13 mouse cellular contexts compared by ENCODE assay signal in genomic region chr2:16029752-16030151, GRCm38 (mm10).
DNase-seq lines count a peak whose midpoint lies in the region; ATAC-seq and TF ChIP-seq lines count a peak whose summit lies in the region.
"Had no signal": no experiment of that assay in that cellular context is flagged by ENCODE, and none has a peak within 500 bp of the region (broad histone marks: within the 10 kb centered on the region; RNA-seq: fewer than 3 reads in every experiment).

No protein-coding gene starts in this region.

- no peak for TF ChIP-seq EP300 in lung, postnatal 0 days (IDR thresholded peaks at IDR 0.05)

- no peak overlapping the region for H3K9ac ChIP-seq in forebrain, embryonic 13.5 days
- H3K9ac ChIP-seq in forebrain, postnatal 0 days = no peak overlapping the region
- H3K9ac ChIP-seq in lung, embryonic 14.5 days = no peak overlapping the region
- H3K9ac ChIP-seq in lung, postnatal 0 days (replicated peaks; ENCODE audit: low read depth) = no peak overlapping the region
- H3K9ac ChIP-seq: embryonic facial prominence, embryonic 12.5 days; intestine, embryonic 15.5 days; neural tube, embryonic 12.5 days had no signal

- H3K9me3 ChIP-seq in forebrain, embryonic 13.5 days (replicated peaks) = no peaks in the 10 kb centered on the region
- no peaks in the 10 kb centered on the region for H3K9me3 ChIP-seq in forebrain, postnatal 0 days (ENCODE audit: low read length)
- no peaks in the 10 kb centered on the region for H3K9me3 ChIP-seq in lung, embryonic 14.5 days (ENCODE audit: low read depth, low read length)
- H3K9me3 ChIP-seq in lung, postnatal 0 days (ENCODE audit: low read length) = no peaks in the 10 kb centered on the region
- H3K9me3 ChIP-seq: embryonic facial prominence, embryonic 12.5 days; intestine, embryonic 15.5 days; neural tube, embryonic 12.5 days had no signal

- TF ChIP-seq CTCF in forebrain, postnatal 0 days (IDR thresholded peaks at IDR 0.05; ENCODE audit: low read depth) = no peak
- TF ChIP-seq CTCF in lung, embryonic 14.5 days (IDR thresholded peaks at IDR 0.05; ENCODE audit: low read depth) = no peak
- TF ChIP-seq CTCF in lung, postnatal 0 days (IDR thresholded peaks at IDR 0.05) = no peak

- 29% methylated on average over 12 of the region's 12 CpGs for WGBS in forebrain, embryonic 13.5 days
- 33% methylated on average over 12 of the region's 12 CpGs for WGBS in forebrain, postnatal 0 days
- 47% methylated on average over 12 of the region's 12 CpGs for WGBS in lung, embryonic 14.5 days
- 61% methylated on average over 12 of the region's 12 CpGs for WGBS in lung, postnatal 0 days

- no peaks in the 10 kb centered on the region for H3K4me1 ChIP-seq in forebrain, embryonic 13.5 days
- no peaks in the 10 kb centered on the region for H3K4me1 ChIP-seq in forebrain, postnatal 0 days (ENCODE audit: insufficient read depth)
- no peaks in the 10 kb centered on the region for H3K4me1 ChIP-seq in lung, embryonic 14.5 days (ENCODE audit: insufficient read depth)
- no peaks in the 10 kb centered on the region for H3K4me1 ChIP-seq in lung, postnatal 0 days (ENCODE audit: insufficient read depth, low read depth, low read length)
- H3K4me1 ChIP-seq: embryonic facial prominence, embryonic 12.5 days; intestine, embryonic 15.5 days; neural tube, embryonic 12.5 days had no signal

- H3K4me2 ChIP-seq in forebrain, embryonic 13.5 days = no peak overlapping the region
- H3K4me2 ChIP-seq in forebrain, postnatal 0 days (ENCODE audit: low read depth) = no peak overlapping the region
- no peak overlapping the region for H3K4me2 ChIP-seq in lung, embryonic 14.5 days
- H3K4me2 ChIP-seq in lung, postnatal 0 days (replicated peaks; ENCODE audit: low read depth, low read length) = no peak overlapping the region
- H3K4me2 ChIP-seq: embryonic facial prominence, embryonic 12.5 days; intestine, embryonic 15.5 days; neural tube, embryonic 12.5 days had no signal

- H3K27me3 ChIP-seq in forebrain, embryonic 13.5 days = no peaks in the 10 kb centered on the region
- no peaks in the 10 kb centered on the region for H3K27me3 ChIP-seq in forebrain, postnatal 0 days (ENCODE audit: insufficient read depth, low read length)
- H3K27me3 ChIP-seq in lung, embryonic 14.5 days (ENCODE audit: insufficient read depth, low read length) = no peaks in the 10 kb centered on the region
- no peaks in the 10 kb centered on the region for H3K27me3 ChIP-seq in lung, postnatal 0 days (replicated peaks; ENCODE audit: insufficient read depth, low read length)
- H3K27me3 ChIP-seq: embryonic facial prominence, embryonic 12.5 days; intestine, embryonic 15.5 days; neural tube, embryonic 12.5 days had no signal

- 0 out of 2 replicates have a peak, but pooled peaks have one; percentile 30 for ATAC-seq in forebrain, embryonic 13.5 days
- no peak for ATAC-seq in forebrain, postnatal 0 days
- ATAC-seq in lung, embryonic 14.5 days (ENCODE audit: insufficient read depth) = no peak
- ATAC-seq in lung, postnatal 0 days = no peak
- ATAC-seq in erythroblast, adult 5-6 weeks (replicated peaks; ENCODE audit: low FRiP score, poor library complexity, severe bottlenecking) = no peak
- ATAC-seq: intestine, embryonic 15.5 days had no signal

- DNase-seq in forebrain, postnatal 0 days = no peak
- peak; percentile 27 for DNase-seq in lung, embryonic 14.5 days
- DNase-seq in lung, postnatal 0 days (ENCODE audit: low spot score) = no peak
- peak; percentile 13 for DNase-seq in ES-CJ7 (ENCODE audit: low read depth, low spot score)
- peak; percentile 4 for DNase-seq in embryo, embryonic 10 days (ENCODE audit: low spot score)
- DNase-seq in ovary, postnatal 14 days (ENCODE audit: low spot score) = no peak
- DNase-seq: cerebellum, adult 18-20 months; thymus, postnatal 4 days had no signal

- H3K36me3 ChIP-seq in forebrain, embryonic 13.5 days (ENCODE audit: poor library complexity, severe bottlenecking) = no peaks in the 10 kb centered on the region
- no peaks in the 10 kb centered on the region for H3K36me3 ChIP-seq in forebrain, postnatal 0 days (ENCODE audit: insufficient read depth)
- no peaks in the 10 kb centered on the region for H3K36me3 ChIP-seq in lung, embryonic 14.5 days (ENCODE audit: insufficient read depth)
- H3K36me3 ChIP-seq in lung, postnatal 0 days (ENCODE audit: insufficient read depth, low read length) = no peaks in the 10 kb centered on the region
- H3K36me3 ChIP-seq: embryonic facial prominence, embryonic 12.5 days; intestine, embryonic 15.5 days; neural tube, embryonic 12.5 days had no signal

- no peak overlapping the region for H3K27ac ChIP-seq in forebrain, embryonic 13.5 days
- no peak overlapping the region for H3K27ac ChIP-seq in forebrain, postnatal 0 days (ENCODE audit: low read depth, low read length)
- H3K27ac ChIP-seq in lung, embryonic 14.5 days (ENCODE audit: low read depth) = no peak overlapping the region
- no peak overlapping the region for H3K27ac ChIP-seq in lung, postnatal 0 days (ENCODE audit: low read length)
- H3K27ac ChIP-seq: embryonic facial prominence, embryonic 12.5 days; intestine, embryonic 15.5 days; neural tube, embryonic 12.5 days had no signal

- no peak overlapping the region for H3K4me3 ChIP-seq in forebrain, embryonic 13.5 days
- no peak overlapping the region for H3K4me3 ChIP-seq in forebrain, postnatal 0 days (ENCODE audit: low read depth, low read length)
- no peak overlapping the region for H3K4me3 ChIP-seq in lung, embryonic 14.5 days (ENCODE audit: low read depth, low read length)
- H3K4me3 ChIP-seq in lung, postnatal 0 days (ENCODE audit: low read depth, low read length) = no peak overlapping the region
- H3K4me3 ChIP-seq: embryonic facial prominence, embryonic 12.5 days; intestine, embryonic 15.5 days; neural tube, embryonic 12.5 days had no signal

Comparison
In these comparisons a context has a peak if more than half of its experiments do, and no peak if none do; other contexts are left out.
1. DNase-seq: peak in lung, embryonic 14.5 days (single experiment), ES-CJ7 (single experiment) and embryo, embryonic 10 days (single experiment); none in forebrain, postnatal 0 days (single experiment), lung, postnatal 0 days (single experiment) and ovary, postnatal 14 days (single experiment).